Mouse (Mus musculus) E14TG2a.4 (cell line): Measurements from ENCODE around the gene Pdcd2.

Source experiments
- CTCF ChIP-seq: conservative IDR thresholded peaks from 2 replicates; pipeline ENCODE4 v1.5.1; 2014; ENCODE audit warnings: low read length
- POU5F1 ChIP-seq: IDR thresholded peaks from 2 replicates; pipeline ENCODE4 v1.6.1; 2014; ENCODE audit warnings: low read length, borderline replicate concordance

DNA sequence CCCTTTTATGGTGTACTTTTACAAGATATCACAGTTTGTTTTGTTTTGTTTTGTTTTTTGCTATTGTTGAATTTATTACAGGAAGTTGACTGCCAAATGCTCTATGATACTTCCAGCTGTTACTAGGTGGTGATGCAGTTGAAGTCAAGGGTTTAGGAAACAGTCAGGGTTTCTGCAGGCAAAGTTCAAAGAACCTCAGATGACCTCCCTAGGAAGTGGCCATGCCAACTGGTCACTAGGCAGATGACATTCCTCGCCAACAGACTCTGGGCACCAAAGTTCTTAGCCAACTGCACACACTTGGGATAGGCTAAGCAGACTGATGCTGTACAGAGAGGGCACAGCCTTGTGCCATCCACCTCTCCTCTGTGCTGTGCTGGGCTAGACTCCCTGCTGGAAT is 48.0 kb upstream of the Pdcd2 start:
- no peak for TF ChIP-seq CTCF
- TF ChIP-seq POU5F1: no peak
